Mouse (Mus musculus): ENCODE measurements around the gene Fah.

Gene Fah

DNA sequence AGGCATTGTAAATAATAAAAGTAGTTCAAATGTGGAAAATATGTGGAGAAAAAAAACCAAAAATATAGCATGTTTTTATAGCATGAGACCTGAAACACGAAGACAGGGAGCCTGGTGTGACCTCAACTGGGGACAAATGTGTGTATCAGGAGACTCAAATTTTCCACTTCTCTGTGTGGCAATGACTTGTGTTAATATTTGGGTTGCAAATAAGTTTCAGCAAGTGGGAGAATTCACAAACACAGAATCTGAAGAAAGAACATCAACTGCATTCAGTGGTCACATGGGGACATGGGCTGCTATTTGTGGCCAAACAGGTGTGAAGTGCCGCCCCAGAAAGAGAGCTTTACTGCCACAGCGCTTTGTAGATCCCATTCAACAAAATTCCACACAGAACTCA lies 9.9 kb downstream of the Fah start:
- in situ Hi-C loops (cut with MboI; ENCODE audit: unreplicated experiment in 2 of 2): loop anchor here (10.0 kb wide), 1 partner anchor 148 kb away; no protein-coding TSS in a partner anchor

- in situ Hi-C loops (cut with MboI; ENCODE audit: unreplicated experiment in 2 of 2): loop anchor here (10.0 kb wide), 1 partner anchor 149 kb away; no protein-coding TSS in a partner anchor
Observed at GRCm38 (mm10) chr7:84596002-84596401, 10.5 kb downstream of the Fah start.

DNA sequence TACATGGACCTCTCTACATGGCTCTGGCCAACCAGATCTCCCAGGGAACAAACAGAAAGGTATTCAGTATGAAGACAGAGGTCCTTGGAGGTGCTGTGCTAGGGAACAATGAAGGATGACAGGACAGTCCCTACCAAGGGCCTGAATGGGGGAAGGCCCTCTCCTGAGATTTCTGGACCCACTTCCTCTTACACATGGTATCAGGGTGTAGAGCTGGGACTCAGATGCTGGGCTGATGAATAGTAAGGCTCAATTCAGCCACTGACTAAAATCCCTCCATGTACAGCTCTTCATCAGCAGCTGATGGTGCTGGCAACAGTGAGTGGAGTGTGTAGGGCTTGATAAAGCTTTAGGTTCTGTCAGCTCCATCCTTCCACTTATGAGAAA lies 11.6 kb downstream of the Fah start:
- in situ Hi-C loops (cut with MboI; ENCODE audit: unreplicated experiment in 2 of 2): loop anchor here (5.0 to 10.0 kb wide), 2 partner anchors 150 to 182 kb away; no protein-coding TSS in a partner anchor

DNA sequence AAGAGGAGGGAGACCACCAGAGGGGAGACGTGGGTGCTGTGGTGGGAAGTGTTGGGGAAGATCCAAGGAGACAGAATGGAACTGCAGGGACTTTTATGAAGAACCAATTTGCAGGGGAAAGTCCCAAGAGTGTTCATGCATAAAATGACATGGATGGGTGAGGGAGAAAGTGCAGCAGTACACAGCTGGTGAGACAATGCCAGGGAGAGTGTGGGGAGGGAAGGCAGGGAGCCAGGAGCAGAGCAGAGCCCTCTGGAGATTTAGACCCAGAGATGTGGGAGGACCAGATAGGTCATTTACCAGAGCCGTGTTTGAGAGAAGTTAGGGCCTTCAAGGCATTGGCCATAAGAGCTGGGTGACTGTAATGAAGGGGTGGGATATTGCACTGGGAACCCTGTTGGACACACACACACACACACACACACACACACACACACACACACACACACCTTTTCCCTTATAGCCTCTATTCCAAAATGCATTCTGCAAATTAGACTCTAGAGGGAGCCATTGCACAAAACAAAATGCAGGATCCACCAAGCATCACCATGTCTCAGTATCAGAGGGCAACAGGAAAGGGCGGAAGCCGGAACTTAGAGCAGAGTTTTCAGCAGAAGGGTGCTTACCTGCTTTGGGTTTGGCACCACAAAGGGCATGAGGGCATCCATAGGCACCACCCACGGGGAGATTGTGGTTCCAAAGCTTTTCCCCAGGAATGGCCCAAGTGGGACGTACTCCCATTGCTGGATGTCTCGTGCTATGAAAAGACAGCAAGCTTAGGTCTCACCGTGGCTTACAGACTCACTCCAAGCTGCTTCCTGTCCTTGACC lies 12.2 kb downstream of the Fah start:
- in situ Hi-C loops (cut with MboI; ENCODE audit: unreplicated experiment in 2 of 2): loop anchor here (5.0 to 10.0 kb wide), 2 partner anchors 150 to 183 kb away; no protein-coding TSS in a partner anchor

- in situ Hi-C loops (cut with MboI; ENCODE audit: unreplicated experiment in 2 of 2): loop anchor here (5.0 to 10.0 kb wide), 2 partner anchors 153 to 186 kb away; no protein-coding TSS in a partner anchor
Observed at GRCm38 (mm10) chr7:84591347-84591746, 15.2 kb downstream of the Fah start.

DNA sequence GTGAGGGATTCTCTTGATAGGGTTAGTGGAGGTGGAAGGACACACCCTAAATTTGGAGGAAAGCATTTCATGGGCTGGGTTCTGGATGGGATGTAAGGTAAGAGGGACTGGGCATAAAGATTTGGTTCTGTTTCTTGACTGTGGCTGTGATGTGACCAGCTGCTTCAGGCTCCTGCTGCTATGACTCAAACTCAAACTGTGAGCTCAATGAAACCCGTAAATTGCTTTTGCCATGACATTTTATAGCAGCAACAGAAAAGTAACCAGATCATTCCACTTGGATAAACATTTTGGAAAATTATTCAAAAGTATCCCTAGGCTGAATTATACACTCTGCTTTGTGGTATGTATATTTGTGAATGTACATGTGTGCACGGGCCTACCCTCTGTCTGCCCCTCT lies 15.9 kb downstream of the Fah start:
- in situ Hi-C loops (cut with MboI; ENCODE audit: unreplicated experiment in 2 of 2): loop anchor here (5.0 to 10.0 kb wide), 2 partner anchors 154 to 187 kb away; no protein-coding TSS in a partner anchor

DNA sequence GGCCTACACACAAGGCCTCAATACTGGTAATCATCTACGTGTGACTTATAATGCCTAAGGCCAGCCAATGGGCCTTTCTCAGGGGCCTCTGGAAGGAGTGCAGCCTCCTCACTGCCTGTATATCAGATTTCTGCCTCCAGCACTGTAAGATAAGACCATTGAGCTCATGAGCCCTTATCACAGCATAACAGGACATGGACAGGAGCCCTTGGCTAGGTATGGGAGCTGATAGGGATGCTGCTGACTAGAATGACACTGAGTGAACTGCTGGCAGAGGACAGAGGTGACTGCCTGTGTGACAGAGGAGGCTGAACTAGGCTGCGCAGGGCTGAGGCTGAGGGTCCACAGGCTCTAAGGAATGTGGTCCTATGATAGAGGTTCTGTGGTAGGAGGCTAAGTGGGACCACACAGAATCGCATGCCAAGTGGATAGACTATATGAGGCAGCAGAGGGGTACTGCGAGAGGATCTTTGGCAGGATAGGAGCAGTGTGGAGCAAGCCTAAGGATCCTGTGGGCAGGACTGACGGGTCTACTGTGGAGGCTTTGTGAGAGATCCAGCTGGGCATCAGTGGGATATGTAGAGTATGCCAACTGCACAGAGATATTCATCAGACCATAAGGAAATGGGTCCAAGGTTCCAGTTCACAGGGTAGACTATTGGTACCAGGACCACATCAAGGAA lies 19.3 kb downstream of the Fah start:
- in situ Hi-C loops (cut with MboI; ENCODE audit: unreplicated experiment in 2 of 2): no loop called here

DNA sequence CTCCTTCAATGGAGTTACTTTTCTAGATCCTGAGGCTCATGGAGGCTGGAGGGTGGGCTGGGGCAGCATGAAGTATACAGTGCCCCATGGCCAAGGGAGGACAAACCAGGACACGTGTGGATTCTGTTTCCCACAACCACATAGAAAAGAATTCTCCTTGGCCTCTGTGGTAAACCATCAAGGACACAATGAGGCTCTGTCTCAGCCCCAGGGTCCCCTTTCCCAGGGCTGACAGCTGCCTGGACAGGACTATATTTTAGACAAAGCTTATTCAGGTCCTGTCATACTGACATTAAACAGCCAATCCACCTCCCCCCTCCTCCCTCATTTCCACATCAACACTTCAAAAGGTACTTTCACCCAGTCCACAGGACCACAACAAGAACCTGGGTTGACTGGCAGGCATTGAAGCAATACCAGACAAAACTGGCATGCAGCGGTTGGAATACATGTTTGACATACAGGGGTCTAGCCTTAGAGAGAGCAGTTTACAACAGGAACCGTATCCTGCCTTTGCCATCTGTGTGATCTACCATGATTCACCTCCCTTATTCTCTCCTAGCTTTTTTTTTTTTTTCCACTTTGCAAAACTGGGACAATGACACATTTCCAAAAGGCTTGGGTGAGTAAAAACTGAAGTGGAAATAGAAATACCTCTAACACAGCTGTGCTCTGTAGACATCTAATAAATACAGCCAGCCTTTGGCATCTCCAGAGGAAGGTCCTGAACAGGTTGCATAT lies 20.0 kb downstream of the Fah start:
- in situ Hi-C loops (cut with MboI; ENCODE audit: unreplicated experiment in 2 of 2): no loop called here

- in situ Hi-C loops (cut with MboI; ENCODE audit: unreplicated experiment in 2 of 2): no loop called here
Observed at GRCm38 (mm10) chr7:84585086-84585485, 21.4 kb downstream of the Fah start.

DNA sequence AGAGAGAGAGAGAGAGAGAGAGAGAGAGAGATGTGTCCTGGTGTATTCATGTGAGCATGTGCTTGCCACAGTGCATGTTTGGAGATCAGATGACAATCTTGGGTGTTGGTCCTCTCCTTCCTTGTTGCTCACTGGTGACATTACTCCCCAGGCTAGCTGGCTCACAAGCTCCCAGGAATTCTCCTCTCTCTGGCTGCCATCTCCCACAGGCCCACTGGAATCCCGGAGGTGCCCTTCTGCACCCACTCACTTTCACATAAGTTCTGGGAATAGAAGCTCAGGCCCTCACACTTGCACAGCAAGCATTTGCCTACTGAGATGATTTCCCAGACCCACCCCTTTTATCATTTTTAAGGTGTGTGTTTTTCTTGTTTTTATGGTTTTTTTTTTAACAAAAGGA lies 26.8 kb downstream of the Fah start:
- in situ Hi-C loops (cut with MboI; ENCODE audit: unreplicated experiment in 2 of 2): no loop called here

DNA sequence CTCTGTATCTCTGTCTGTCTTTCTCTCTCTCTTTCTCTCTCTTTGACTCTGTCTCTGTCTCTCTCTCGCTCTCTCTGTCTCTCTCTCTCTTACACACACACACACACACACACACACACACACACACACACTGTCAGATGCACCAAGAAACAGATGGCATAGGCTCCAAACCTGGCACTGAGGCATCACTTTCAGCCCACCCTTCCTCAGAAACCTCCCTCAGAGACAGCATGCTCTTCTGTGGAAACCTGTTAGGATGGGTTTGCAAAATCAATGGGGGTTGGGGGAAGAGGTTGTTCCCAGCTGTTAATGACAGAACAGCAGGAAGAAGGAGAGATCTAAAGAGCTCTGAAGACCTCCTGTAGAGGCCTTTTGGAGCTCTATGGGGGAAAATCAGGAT lies 27.7 kb downstream of the Fah start:
- in situ Hi-C loops (cut with MboI; ENCODE audit: unreplicated experiment in 2 of 2): no loop called here

GRCm38 (mm10) chr7:84577034-84577433 lies 29.5 kb downstream of the Fah start:
- in situ Hi-C loops (cut with MboI; ENCODE audit: unreplicated experiment in 2 of 2): no loop called here

- in situ Hi-C loops (cut with MboI; ENCODE audit: unreplicated experiment in 2 of 2): no loop called here
Observed at GRCm38 (mm10) chr7:84566200-84566599, 40.3 kb downstream of the Fah start.

GRCm38 (mm10) chr7:84564236-84564635 lies 42.3 kb downstream of the Fah start:
- in situ Hi-C loops (cut with MboI; ENCODE audit: unreplicated experiment in 2 of 2): no loop called here

GRCm38 (mm10) chr7:84560500-84560899 lies 46.0 kb downstream of the Fah start:
- in situ Hi-C loops (cut with MboI; ENCODE audit: unreplicated experiment in 2 of 2): no loop called here

GRCm38 (mm10) chr7:84557332-84557731 lies 49.2 kb downstream of the Fah start:
- in situ Hi-C loops (cut with MboI; ENCODE audit: unreplicated experiment in 2 of 2): no loop called here

GRCm38 (mm10) chr7:84555294-84555693 lies 51.2 kb downstream of the Fah start:
- in situ Hi-C loops (cut with MboI; ENCODE audit: unreplicated experiment in 2 of 2): no loop called here

GRCm38 (mm10) chr7:84551472-84551871 lies 55.0 kb downstream of the Fah start:
- in situ Hi-C loops (cut with MboI; ENCODE audit: unreplicated experiment in 2 of 2): no loop called here

GRCm38 (mm10) chr7:84546667-84547066 lies 59.9 kb downstream of the Fah start:
- in situ Hi-C loops (cut with MboI; ENCODE audit: unreplicated experiment in 2 of 2): no loop called here

- in situ Hi-C loops (cut with MboI; ENCODE audit: unreplicated experiment in 2 of 2): no loop called here
Observed at GRCm38 (mm10) chr7:84544946-84545345, 61.6 kb downstream of the Fah start.
